Mouse (Mus musculus): ENCODE measurements around the gene Plekhh2.

DNA sequence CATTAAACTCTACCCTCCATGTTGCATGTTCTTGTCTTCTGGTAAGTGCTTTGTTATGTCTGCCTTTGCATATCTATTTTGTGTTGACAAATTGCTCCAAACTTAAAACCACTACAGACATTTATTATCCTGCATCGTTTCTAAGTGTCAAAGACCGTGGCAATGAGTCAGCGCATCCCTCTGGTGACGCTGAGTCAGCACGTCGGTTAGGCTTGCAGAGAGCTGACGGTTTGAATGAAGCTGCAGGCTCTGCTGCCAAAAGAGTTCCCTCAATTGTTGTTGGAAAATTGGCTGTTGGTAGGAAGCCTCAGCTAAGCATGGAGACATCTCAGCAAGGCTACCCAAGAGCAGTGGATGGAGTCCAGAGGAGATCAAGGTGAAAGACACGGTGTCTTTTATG is 28.9 kb downstream of the Plekhh2 start:
- TF ChIP-seq CTCF (IDR thresholded peaks at IDR 0.05; ENCODE audit: low read depth) (no peak), EP300 (IDR thresholded peaks at IDR 0.05; ENCODE audit: low read depth) (no peak)
